Mouse (Mus musculus): ENCODE results near the gene Srsf2. TPM values are rescaled to one million over a fixed set of nuclear protein-coding genes. Genes with fewer than 3 reads are reported as not detected.
"Not testable (repeated sequence)": the region's sequence is repeated elsewhere in the genome, so short reads cannot be mapped to it uniquely, and the experiment has no call there.

The Srsf2 gene
- total RNA-seq, 2 experiments from 2014 or later: 73.0 to 80.9 TPM

- intact Hi-C loops (cut with DNase I; ENCODE audit: low total_unique reads): no loop called here
- DNase-seq: no peak
Observed at GRCm38 (mm10) chr11:116838936-116839335, 14.0 kb downstream of the Srsf2 start.

- intact Hi-C loops (cut with DNase I; ENCODE audit: low total_unique reads): no loop called here
- no peak for DNase-seq
Observed at GRCm38 (mm10) chr11:116837441-116837840, 15.5 kb downstream of the Srsf2 start.

GRCm38 (mm10) chr11:116836283-116836682, 16.6 kb downstream of the Srsf2 start:
- intact Hi-C loops (cut with DNase I; ENCODE audit: low total_unique reads): no loop called here
- no peak for DNase-seq

GRCm38 (mm10) chr11:116834954-116835353, 17.9 kb downstream of the Srsf2 start:
- intact Hi-C loops (cut with DNase I; ENCODE audit: low total_unique reads): no loop called here
- no peak for DNase-seq

DNA sequence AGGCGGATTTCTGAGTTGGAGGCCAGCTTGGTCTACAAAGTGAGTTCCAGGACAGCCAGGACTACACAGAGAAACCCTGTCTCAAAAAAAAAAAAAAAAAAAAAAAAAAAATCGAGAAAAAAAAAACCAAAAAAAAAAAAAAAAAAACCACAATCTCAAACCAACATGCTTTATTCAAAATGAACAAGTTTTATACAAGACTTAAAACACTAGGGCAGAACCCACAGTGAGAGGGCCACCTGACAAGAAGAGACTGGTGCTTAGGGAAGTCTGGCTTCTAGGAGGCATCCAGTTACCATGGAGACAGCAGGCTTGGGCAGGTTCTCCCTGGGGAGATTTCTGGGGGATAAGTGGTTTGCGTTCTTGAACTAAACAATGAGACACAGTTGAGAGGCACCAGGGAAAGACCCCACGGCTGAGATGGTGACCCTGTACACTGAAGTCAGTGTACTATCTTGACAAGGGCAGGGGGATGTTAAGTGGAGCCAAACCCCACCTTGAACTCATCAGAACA, 20.7 kb downstream of the Srsf2 start:
- intact Hi-C loops (cut with DNase I; ENCODE audit: low total_unique reads): no loop called here
- DNase-seq: no peak

DNA sequence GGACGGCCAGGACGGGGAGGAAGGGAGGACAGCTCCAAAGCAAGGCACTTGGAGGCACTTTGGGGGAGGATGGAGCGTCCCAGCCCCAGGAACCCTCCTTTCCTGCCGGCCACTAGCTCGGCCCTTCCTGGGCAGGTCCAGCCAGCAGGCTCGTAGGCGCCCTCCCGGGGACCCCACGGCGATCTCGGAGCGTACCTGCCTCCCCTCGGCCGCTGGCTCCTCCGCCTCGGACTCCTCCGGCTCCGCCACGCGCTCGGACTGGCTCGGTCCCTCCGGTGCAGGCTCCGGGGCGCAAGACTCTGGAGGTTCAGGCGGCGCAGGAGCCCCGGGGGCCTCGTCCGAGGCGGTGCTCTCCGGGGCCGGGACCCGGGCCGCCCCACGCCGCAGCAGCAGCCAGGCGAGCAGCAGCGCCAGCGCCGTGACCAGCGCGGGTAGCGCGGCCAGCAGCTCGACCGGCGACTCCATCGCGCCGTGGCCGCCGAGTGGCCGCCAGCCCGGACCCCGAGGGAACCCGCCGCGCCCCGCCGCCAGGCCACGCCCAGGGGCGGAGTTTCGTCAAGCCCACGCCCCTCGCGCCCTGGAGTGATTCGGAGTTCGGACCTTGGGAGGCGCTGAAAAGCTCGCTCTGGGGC, 25.2 kb downstream of the Srsf2 start, which contains the start of gene Mxra7:
Gene Mxra7, minus strand, starts transcription at position 513 of the 632 bp plus-strand sequence.
- DNase-seq: peak; percentile 88
- intact Hi-C loops (cut with DNase I; ENCODE audit: low total_unique reads): no loop called here

DNA sequence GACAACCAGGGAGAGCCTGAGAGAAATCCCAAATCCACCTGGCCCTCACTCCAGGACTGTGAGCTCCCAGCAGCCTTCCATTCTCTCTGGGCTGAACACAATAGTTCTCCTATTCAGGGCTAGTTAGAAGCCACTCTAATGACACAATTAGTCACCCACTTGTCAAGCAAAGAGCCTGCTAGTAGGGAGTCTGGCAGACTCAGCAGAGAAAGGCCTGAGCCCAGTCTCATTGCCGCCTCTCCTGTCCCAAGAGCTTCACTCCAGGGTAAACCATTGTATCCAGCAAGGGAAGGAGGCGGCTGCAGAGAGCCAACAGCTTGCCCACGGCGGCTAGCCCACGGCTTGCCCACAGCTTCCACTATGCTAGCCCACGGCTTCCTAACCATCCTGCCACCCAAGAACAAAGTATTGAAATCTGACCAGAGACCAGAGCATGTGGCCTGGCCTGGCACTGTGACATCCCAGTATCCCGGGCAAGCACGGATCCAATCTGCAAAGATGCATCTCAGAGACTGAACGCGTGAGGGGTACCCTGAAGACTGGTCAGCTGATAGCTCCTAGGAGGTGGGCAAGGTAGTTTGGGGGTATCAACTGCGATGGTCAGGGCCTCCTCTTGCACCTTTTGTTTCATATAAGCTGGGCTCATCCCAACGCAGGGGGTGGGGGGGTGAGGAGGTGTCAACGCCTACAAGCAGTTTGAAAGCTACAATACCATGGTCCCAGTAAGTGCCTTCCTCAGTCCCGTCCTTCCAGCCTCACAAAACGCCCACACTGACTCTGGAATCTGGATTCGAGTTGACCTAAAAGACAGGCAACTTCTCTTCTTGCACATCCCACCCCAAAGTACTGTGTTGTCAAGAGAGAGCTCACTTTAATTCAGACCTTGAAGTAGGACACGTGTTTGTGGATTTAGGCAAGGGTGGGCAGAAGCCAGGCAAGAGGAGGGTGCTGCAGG, 26.1 kb downstream of the Srsf2 start:
- intact Hi-C loops (cut with DNase I; ENCODE audit: low total_unique reads): no loop called here
- no peak for DNase-seq

- peak; percentile 57 for DNase-seq
- intact Hi-C loops (cut with DNase I; ENCODE audit: low total_unique reads): no loop called here
Observed at GRCm38 (mm10) chr11:116825230-116825629, 27.7 kb downstream of the Srsf2 start.

DNA sequence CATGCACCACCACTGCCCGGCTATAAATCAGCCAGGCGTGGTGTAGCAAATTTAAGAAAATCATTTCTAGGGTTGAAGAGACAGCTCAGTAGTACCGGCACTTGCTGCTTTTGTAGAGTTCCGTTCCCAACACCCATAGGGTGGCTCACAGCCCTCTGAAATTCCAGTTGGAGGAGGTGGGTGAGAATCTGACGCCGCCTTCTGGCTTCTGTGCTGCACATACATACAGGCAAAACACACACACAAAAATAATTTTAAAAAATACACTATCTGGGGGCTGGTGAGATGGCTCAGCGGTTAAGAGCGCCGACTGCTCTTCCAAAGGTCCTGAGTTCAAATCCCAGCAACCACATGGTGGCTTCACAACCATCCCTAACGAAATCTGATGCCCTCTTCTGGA, 29.0 kb downstream of the Srsf2 start:
- DNase-seq; intact Hi-C loops (cut with DNase I; ENCODE audit: low total_unique reads): not testable (repeated sequence)

DNA sequence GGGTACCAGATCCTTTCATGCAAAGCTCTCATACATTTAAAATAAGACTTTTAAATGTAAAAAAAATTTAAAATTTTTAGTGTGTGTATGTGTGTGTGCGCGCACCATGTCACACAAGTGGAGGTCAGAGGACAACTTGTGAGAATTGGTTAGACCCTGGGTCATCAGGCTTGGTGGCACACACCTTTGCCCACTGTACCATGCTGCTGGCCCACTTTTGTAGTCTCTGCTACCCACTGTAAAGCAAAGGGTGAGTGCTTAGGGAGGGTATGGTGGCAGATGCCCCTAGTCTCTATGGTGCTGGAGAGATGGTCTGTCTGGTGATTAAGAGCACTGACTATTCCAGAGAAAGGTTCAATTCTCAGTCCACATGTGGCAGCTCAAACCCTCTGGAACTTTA, 29.6 kb downstream of the Srsf2 start:
- DNase-seq: no peak
- intact Hi-C loops (cut with DNase I; ENCODE audit: low total_unique reads): no loop called here

- intact Hi-C loops (cut with DNase I; ENCODE audit: low total_unique reads): no loop called here
- no peak for DNase-seq
Observed at GRCm38 (mm10) chr11:116822626-116823025, 30.3 kb downstream of the Srsf2 start.

- DNase-seq: no peak
- intact Hi-C loops (cut with DNase I; ENCODE audit: low total_unique reads): no loop called here
Observed at GRCm38 (mm10) chr11:116822215-116822614, 30.7 kb downstream of the Srsf2 start.

DNA sequence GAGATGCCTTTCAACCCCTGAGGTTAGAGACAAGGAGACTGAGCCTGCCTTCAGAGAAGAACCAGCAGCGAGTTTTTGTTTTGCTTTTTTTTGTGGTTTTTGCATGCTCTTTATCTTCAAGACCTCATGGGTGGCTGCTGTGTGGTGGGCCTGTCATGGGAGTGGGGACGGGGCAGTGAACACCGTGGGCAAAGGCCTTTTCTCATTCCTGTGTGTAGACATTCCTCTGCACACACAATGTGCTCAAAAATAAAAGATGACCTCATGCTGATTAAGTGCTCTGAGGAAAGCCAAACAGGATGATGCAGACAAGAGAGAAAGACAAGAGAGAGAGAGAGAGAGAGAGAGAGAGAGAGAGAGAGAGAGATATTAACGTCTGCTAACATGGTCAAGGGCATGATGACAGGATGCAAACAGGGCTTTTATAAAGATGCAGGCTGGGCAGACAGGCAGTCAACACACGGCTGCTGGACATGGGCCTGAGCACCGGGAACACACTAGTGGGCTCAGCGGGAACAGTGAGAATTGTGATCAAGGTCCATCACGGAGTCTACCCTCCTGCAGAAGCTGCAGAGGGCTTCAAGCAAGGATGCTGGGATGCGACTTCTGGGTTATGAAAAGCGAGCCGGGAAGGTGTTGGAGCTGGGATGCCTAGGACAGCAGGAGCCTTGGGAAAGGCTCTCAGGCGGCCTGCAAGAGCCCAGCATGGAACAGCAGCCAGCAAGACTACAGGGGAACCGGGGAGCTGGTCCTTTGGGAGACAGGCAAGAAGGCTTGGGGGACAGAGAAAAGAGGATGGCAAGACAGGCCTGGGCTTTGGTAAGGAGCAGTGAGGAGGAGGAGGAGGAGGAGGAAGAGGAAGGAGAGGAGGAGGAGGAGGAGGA, 31.6 kb downstream of the Srsf2 start:
- intact Hi-C loops (cut with DNase I; ENCODE audit: low total_unique reads): no loop called here
- DNase-seq: no peak

DNA sequence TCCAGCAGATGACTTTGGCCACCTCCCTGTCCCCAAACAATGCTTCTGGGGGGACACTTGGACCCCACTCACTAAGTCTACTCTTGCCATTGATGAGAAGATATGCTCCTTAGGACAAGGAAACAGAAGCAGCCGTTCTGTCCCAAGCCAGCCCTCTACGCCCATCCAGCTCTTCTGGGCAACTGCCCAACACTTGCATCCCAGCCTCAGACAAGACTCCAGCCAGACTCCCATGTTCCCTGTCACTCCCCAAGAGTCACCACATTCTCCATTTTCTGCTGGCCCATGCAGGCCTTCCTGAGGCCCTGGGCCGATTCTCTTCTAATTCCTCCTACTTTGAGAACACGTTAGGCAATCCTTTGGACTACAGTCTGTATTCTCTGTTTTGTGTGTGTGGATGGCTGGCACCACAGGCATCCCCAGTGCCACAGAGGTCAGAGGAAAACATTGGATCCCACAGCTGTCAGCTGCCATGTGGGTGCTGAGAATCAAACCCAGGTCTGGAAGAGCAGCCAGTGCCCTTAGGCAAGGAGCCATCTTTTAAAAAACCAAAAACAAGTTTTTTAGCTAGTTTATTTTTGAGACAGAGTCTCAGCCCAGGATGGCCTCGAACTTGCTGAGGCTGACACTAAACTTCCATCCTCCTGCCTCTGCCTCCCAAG, 32.8 kb downstream of the Srsf2 start:
- intact Hi-C loops (cut with DNase I; ENCODE audit: low total_unique reads): no loop called here
- no peak for DNase-seq

- intact Hi-C loops (cut with DNase I; ENCODE audit: low total_unique reads): no loop called here
- no peak for DNase-seq
Observed at GRCm38 (mm10) chr11:116818722-116819121, 34.2 kb downstream of the Srsf2 start.

DNA sequence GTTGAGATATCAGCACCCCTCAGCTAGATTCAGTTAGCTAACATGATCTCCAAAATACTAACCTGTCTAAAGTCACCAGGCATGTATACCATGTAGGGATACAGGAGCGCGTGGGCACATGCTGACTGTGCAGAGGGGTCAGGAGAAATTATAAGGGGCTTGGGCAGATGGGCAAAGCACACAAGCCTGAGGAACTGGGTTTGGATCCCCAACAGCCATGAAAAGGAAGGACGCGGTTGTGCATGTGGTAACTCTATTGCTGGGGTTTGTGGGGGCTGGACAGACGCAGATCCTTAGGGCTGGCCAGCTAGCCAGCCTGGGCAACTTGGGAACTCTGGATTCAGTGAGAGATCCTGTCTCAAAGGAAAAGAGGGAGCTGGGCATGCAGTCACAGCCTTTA, 35.3 kb downstream of the Srsf2 start:
- intact Hi-C loops (cut with DNase I; ENCODE audit: low total_unique reads): no loop called here
- no peak for DNase-seq

- DNase-seq: peak; percentile 71
- intact Hi-C loops (cut with DNase I; ENCODE audit: low total_unique reads): no loop called here
Observed at GRCm38 (mm10) chr11:116816769-116817168, 36.1 kb downstream of the Srsf2 start.

GRCm38 (mm10) chr11:116814884-116815415, 37.9 kb downstream of the Srsf2 start:
- intact Hi-C loops (cut with DNase I; ENCODE audit: low total_unique reads): no loop called here
- DNase-seq: no peak
